Mouse (Mus musculus): ENCODE results near the gene Ahcyl2. TPM values are rescaled to one million over a fixed set of nuclear protein-coding genes. Genes with fewer than 3 reads are reported as not detected.

The Ahcyl2 gene
- polyA plus RNA-seq, 1 experiment from 2014 or later = 14.5 TPM

- no peak for ATAC-seq (ENCODE audit: insufficient number of reproducible peaks, low FRiP score)
- Histone ChIP-seq H3K4me2 (no peak overlapping the region), H3K9me3 (replicated peaks) (no peaks in the 10 kb centered on the region), H3K27me3 (replicated peaks) (no peaks in the 10 kb centered on the region), H3K4me3 (no peak overlapping the region), H3K4me1 (replicated peaks) (peaks cover 44% of the 10 kb centered on the region), H3K9ac (no peak overlapping the region), H3K27ac (ENCODE audit: poor library complexity, severe bottlenecking) (peak overlapping the region; percentile 60; the same call in 1 of the 2 replicates), H3K36me3 (peaks cover 3% of the 10 kb centered on the region; the same call in 1 of the 2 replicates)
Observed at GRCm38 (mm10) chr6:29879579-29879978, 111.8 kb downstream of the Ahcyl2 start.

- peaks cover 36% of the 10 kb centered on the region for H3K4me1 ChIP-seq (replicated peaks)
- no peaks in the 10 kb centered on the region for H3K9me3 ChIP-seq (replicated peaks)
- WGBS = 83% methylated on average over 3 of the region's 3 CpGs
- peaks cover 3% of the 10 kb centered on the region; the same call in 1 of the 2 replicates for H3K36me3 ChIP-seq
- no peaks in the 10 kb centered on the region for H3K27me3 ChIP-seq (replicated peaks)
- no peak overlapping the region for H3K4me3 ChIP-seq
- no peak overlapping the region for H3K4me2 ChIP-seq
- no peak overlapping the region for H3K9ac ChIP-seq
- H3K27ac ChIP-seq (ENCODE audit: poor library complexity, severe bottlenecking) = peak overlapping the region; percentile 67
- ATAC-seq (ENCODE audit: insufficient number of reproducible peaks, low FRiP score) = no peak
Observed at GRCm38 (mm10) chr6:29880796-29881195, 113.0 kb downstream of the Ahcyl2 start.

GRCm38 (mm10) chr6:29881936-29882335 lies 114.1 kb downstream of the Ahcyl2 start:
- H3K9ac ChIP-seq = no peak overlapping the region
- H3K4me2 ChIP-seq = no peak overlapping the region
- peaks cover 10% of the 10 kb centered on the region for H3K36me3 ChIP-seq
- H3K9me3 ChIP-seq (replicated peaks) = no peaks in the 10 kb centered on the region
- peaks cover 32% of the 10 kb centered on the region for H3K4me1 ChIP-seq (replicated peaks)
- H3K4me3 ChIP-seq = no peak overlapping the region
- no peaks in the 10 kb centered on the region for H3K27me3 ChIP-seq (replicated peaks)
- ATAC-seq (ENCODE audit: insufficient number of reproducible peaks, low FRiP score) = peak; percentile 57; the same call in 1 of the 2 replicates
- H3K27ac ChIP-seq (ENCODE audit: poor library complexity, severe bottlenecking) = peak overlapping the region; percentile 92
- 35% methylated on average over 2 of the region's 2 CpGs for WGBS

- no peak overlapping the region for H3K4me3 ChIP-seq
- H3K9me3 ChIP-seq (replicated peaks) = no peaks in the 10 kb centered on the region
- H3K4me2 ChIP-seq = no peak overlapping the region
- ATAC-seq (ENCODE audit: insufficient number of reproducible peaks, low FRiP score) = no peak
- peak overlapping the region; percentile 92 for H3K27ac ChIP-seq (ENCODE audit: poor library complexity, severe bottlenecking)
- H3K9ac ChIP-seq = no peak overlapping the region
- 76% methylated on average over 6 of the region's 6 CpGs for WGBS
- peaks cover 32% of the 10 kb centered on the region for H3K4me1 ChIP-seq (replicated peaks)
- no peaks in the 10 kb centered on the region for H3K27me3 ChIP-seq (replicated peaks)
- H3K36me3 ChIP-seq = peaks cover 10% of the 10 kb centered on the region
Observed at GRCm38 (mm10) chr6:29882870-29883269, 115.1 kb downstream of the Ahcyl2 start.

GRCm38 (mm10) chr6:29891151-29891550 lies 123.3 kb downstream of the Ahcyl2 start:
- Histone ChIP-seq H3K4me3 (no peak overlapping the region), H3K4me2 (no peak overlapping the region), H3K36me3 (peaks cover 14% of the 10 kb centered on the region), H3K27ac (ENCODE audit: poor library complexity, severe bottlenecking) (no peak overlapping the region), H3K27me3 (replicated peaks) (no peaks in the 10 kb centered on the region), H3K4me1 (replicated peaks) (no peaks in the 10 kb centered on the region), H3K9ac (no peak overlapping the region), H3K9me3 (replicated peaks) (no peaks in the 10 kb centered on the region)
- ATAC-seq (ENCODE audit: insufficient number of reproducible peaks, low FRiP score) = no peak
- 79% methylated on average over 11 of the region's 11 CpGs for WGBS

GRCm38 (mm10) chr6:29896976-29897375 lies 129.2 kb downstream of the Ahcyl2 start:
- Histone ChIP-seq H3K4me3 (no peak overlapping the region), H3K4me2 (no peak overlapping the region), H3K36me3 (peaks cover 25% of the 10 kb centered on the region), H3K27me3 (replicated peaks) (no peaks in the 10 kb centered on the region), H3K9ac (no peak overlapping the region), H3K27ac (ENCODE audit: poor library complexity, severe bottlenecking) (no peak overlapping the region), H3K9me3 (replicated peaks) (no peaks in the 10 kb centered on the region), H3K4me1 (replicated peaks) (peaks cover 5% of the 10 kb centered on the region; the same call in 1 of the 2 replicates)
- WGBS = 96% methylated on average over 3 of the region's 3 CpGs
- ATAC-seq (ENCODE audit: insufficient number of reproducible peaks, low FRiP score) = no peak

GRCm38 (mm10) chr6:29901450-29901849 lies 133.6 kb downstream of the Ahcyl2 start:
- no peak overlapping the region for H3K9ac ChIP-seq
- no peak overlapping the region for H3K4me2 ChIP-seq
- H3K9me3 ChIP-seq (replicated peaks) = no peaks in the 10 kb centered on the region
- 98% methylated on average over 1 of the region's 1 CpGs for WGBS
- no peak overlapping the region for H3K4me3 ChIP-seq
- no peaks in the 10 kb centered on the region for H3K27me3 ChIP-seq (replicated peaks)
- no peak for ATAC-seq (ENCODE audit: insufficient number of reproducible peaks, low FRiP score)
- H3K27ac ChIP-seq (ENCODE audit: poor library complexity, severe bottlenecking) = no peak overlapping the region
- H3K36me3 ChIP-seq = peaks cover 14% of the 10 kb centered on the region
- H3K4me1 ChIP-seq (replicated peaks) = peaks cover 30% of the 10 kb centered on the region

GRCm38 (mm10) chr6:29902256-29902655 lies 134.4 kb downstream of the Ahcyl2 start:
- 72% methylated on average over 2 of the region's 2 CpGs for WGBS
- no peak overlapping the region for H3K9ac ChIP-seq
- peaks cover 9% of the 10 kb centered on the region for H3K36me3 ChIP-seq
- ATAC-seq (ENCODE audit: insufficient number of reproducible peaks, low FRiP score) = no peak
- H3K27me3 ChIP-seq (replicated peaks) = no peaks in the 10 kb centered on the region
- no peaks in the 10 kb centered on the region for H3K9me3 ChIP-seq (replicated peaks)
- H3K27ac ChIP-seq (ENCODE audit: poor library complexity, severe bottlenecking) = peak overlapping the region; percentile 94
- no peak overlapping the region for H3K4me3 ChIP-seq
- no peak overlapping the region for H3K4me2 ChIP-seq
- H3K4me1 ChIP-seq (replicated peaks) = peaks cover 30% of the 10 kb centered on the region

GRCm38 (mm10) chr6:29903343-29903914 lies 135.6 kb downstream of the Ahcyl2 start:
- no peaks in the 10 kb centered on the region for H3K27me3 ChIP-seq (replicated peaks)
- no peak overlapping the region for H3K9ac ChIP-seq
- H3K36me3 ChIP-seq = peaks cover 10% of the 10 kb centered on the region
- peak overlapping the region; percentile 94 for H3K27ac ChIP-seq (ENCODE audit: poor library complexity, severe bottlenecking)
- no peak for ATAC-seq (ENCODE audit: insufficient number of reproducible peaks, low FRiP score)
- no peaks in the 10 kb centered on the region for H3K9me3 ChIP-seq (replicated peaks)
- 85% methylated on average over 3 of the region's 3 CpGs for WGBS
- H3K4me1 ChIP-seq (replicated peaks) = peaks cover 30% of the 10 kb centered on the region
- no peak overlapping the region for H3K4me3 ChIP-seq
- 0 out of 2 replicates have a peak overlapping the region, but pooled peaks have one; percentile 10 for H3K4me2 ChIP-seq

- Histone ChIP-seq H3K27me3 (replicated peaks) (no peaks in the 10 kb centered on the region), H3K9me3 (replicated peaks) (no peaks in the 10 kb centered on the region), H3K27ac (ENCODE audit: poor library complexity, severe bottlenecking) (peak overlapping the region; percentile 95), H3K4me3 (no peak overlapping the region), H3K4me1 (replicated peaks) (peaks cover 30% of the 10 kb centered on the region), H3K36me3 (peaks cover 18% of the 10 kb centered on the region), H3K9ac (no peak overlapping the region), H3K4me2 (no peak overlapping the region)
- WGBS = 33% methylated on average over 3 of the region's 3 CpGs
- no peak for ATAC-seq (ENCODE audit: insufficient number of reproducible peaks, low FRiP score)
Observed at GRCm38 (mm10) chr6:29904281-29904680, 136.5 kb downstream of the Ahcyl2 start.

GRCm38 (mm10) chr6:29910631-29911030 lies 142.8 kb downstream of the Ahcyl2 start:
- Histone ChIP-seq H3K27ac (ENCODE audit: poor library complexity, severe bottlenecking) (no peak overlapping the region), H3K9ac (no peak overlapping the region), H3K4me3 (no peak overlapping the region), H3K4me1 (replicated peaks) (no peaks in the 10 kb centered on the region), H3K4me2 (no peak overlapping the region), H3K36me3 (peaks cover 25% of the 10 kb centered on the region), H3K27me3 (replicated peaks) (0 out of 2 replicates have a peak, but pooled peaks cover 3% of the 10 kb centered on the region), H3K9me3 (replicated peaks) (no peaks in the 10 kb centered on the region)
- WGBS = 92% methylated on average over 3 of the region's 3 CpGs
- no peak for ATAC-seq (ENCODE audit: insufficient number of reproducible peaks, low FRiP score)

GRCm38 (mm10) chr6:29913673-29914072 lies 145.9 kb downstream of the Ahcyl2 start:
- Histone ChIP-seq H3K36me3 (peaks cover 13% of the 10 kb centered on the region), H3K27ac (ENCODE audit: poor library complexity, severe bottlenecking) (no peak overlapping the region), H3K4me3 (no peak overlapping the region), H3K9ac (no peak overlapping the region), H3K4me1 (replicated peaks) (peaks cover 9% of the 10 kb centered on the region), H3K4me2 (no peak overlapping the region), H3K27me3 (replicated peaks) (0 out of 2 replicates have a peak, but pooled peaks cover 3% of the 10 kb centered on the region), H3K9me3 (replicated peaks) (no peaks in the 10 kb centered on the region)
- ATAC-seq (ENCODE audit: insufficient number of reproducible peaks, low FRiP score) = no peak
- 29% methylated on average over 1 of the region's 1 CpGs for WGBS

Measured in heart, embryonic 12.5 days (tissue).